Mouse (Mus musculus) kidney, postnatal 0 days (tissue): Measurements from ENCODE around the gene Lsm12. TPM values are rescaled to one million over a fixed set of nuclear protein-coding genes. Genes with fewer than 3 reads are reported as not detected.

Experiments
- ATAC-seq: fragments of 200-750 bp; cut with Nextera tagmentation; replicated peaks from 2 replicates; pipeline ENCODE4 v1.8.0; 2017; ENCODE audit warnings: low read depth, moderate number of reproducible peaks, moderate TSS enrichment, moderate library complexity; ENCODE audit not compliant: low FRiP score
- DNase-seq: peaks from one replicate; pipeline ENCODE4 v3.0.0-alpha.2; 2016; ENCODE audit warnings: low spot score
- H3K27ac ChIP-seq: fragments of 300-500 bp; sonication (generic); 2 replicates; pipeline ENCODE4 v1.5.1; 2014; ENCODE audit warnings: mild to moderate bottlenecking
- H3K27me3 ChIP-seq: fragments of 300-500 bp; sonication (generic); 2 replicates; pipeline ENCODE4 v1.6.1; 2014; ENCODE audit warnings: low read length, mixed read lengths; ENCODE audit not compliant: insufficient read depth
- H3K36me3 ChIP-seq: fragments of 300-500 bp; sonication (generic); 2 replicates; pipeline ENCODE4 v1.6.1; 2014; ENCODE audit warnings: low read length, mixed read lengths; ENCODE audit not compliant: insufficient read depth
- H3K4me1 ChIP-seq: fragments of 300-500 bp; sonication (generic); replicated peaks from 2 replicates; pipeline ENCODE4 v1.6.1; 2014; ENCODE audit warnings: antibody characterized with exemption, low read length, mixed read lengths; ENCODE audit not compliant: insufficient read depth
- H3K4me2 ChIP-seq: fragments of 300-500 bp; sonication (generic); 2 replicates; pipeline ENCODE4 v1.6.1; 2014; ENCODE audit warnings: mild to moderate bottlenecking, low read length, moderate library complexity, mixed read lengths
- H3K4me3 ChIP-seq: fragments of 300-500 bp; sonication (generic); replicated peaks from 2 replicates; pipeline ENCODE4 v1.5.1; 2014; ENCODE audit warnings: low read depth, low read length
- H3K9ac ChIP-seq: fragments of 300-500 bp; sonication (generic); 2 replicates; pipeline ENCODE4 v1.6.1; 2014; ENCODE audit warnings: low read depth, low read length
- H3K9me3 ChIP-seq: fragments of 300-500 bp; sonication (generic); replicated peaks from 2 replicates; pipeline ENCODE4 v1.6.1; 2016; ENCODE audit warnings: low read length, inconsistent platforms, mixed read lengths
- CTCF ChIP-seq: IDR thresholded peaks from 2 replicates; pipeline ENCODE4 v1.5.1; 2016; ENCODE audit warnings: antibody characterized with exemption, low read depth, mild to moderate bottlenecking, moderate library complexity
- WGBS: fragments of 180-500 bp; shearing (Covaris S2); extraction: QIAGEN DNeasy Blood & Tissue Kit; methylation state at CpG from one replicate; pipeline ENCODE4 v1.1.7; 2014; 5-methylcytosine and 5-hydroxymethylcytosine counted together
- polyA plus RNA-seq: library from polyadenylated mRNA; unstranded; fragments of >200 nt; fragmentation: Nextera tagmentation; extraction: Ambion mirVana; gene quantifications from 2 replicates; pipeline ENCODE4 v1.2.1, GENCODE M21; 2015

Lsm12 gene
- polyA plus RNA-seq, 1 experiment from 2014 or later = 123 TPM

DNA sequence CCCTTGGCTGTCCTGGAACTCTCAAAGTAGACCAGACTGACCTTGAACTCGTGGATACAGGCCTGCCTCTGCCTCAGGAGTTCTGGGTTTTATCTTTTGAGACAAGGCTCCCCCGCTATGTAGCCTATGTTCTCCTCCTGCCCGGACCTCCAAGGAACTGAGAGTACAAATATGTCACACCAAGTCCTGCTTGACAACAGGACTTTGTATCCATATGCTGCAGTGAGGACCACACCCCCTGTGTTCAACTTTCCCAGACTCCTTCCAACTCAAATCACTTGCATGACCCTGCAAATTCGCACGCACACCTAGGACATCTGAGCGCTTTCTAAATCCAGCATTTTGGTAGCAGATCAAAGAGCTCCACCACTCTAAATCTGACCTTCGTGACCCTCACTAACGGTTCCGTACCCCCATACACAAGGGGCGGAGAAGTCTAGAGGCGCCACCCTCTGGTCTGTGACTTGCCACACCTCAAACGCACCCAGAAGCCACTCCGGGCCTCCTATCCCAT, 40.1 kb downstream of the Lsm12 start:
- TF ChIP-seq CTCF = no peak
- Histone ChIP-seq H3K4me3 (peak overlapping the region; percentile 26), H3K4me1 (peaks cover 9% of the 10 kb centered on the region; the same call in 1 of the 2 replicates), H3K27me3 (peaks cover 36% of the 10 kb centered on the region), H3K9me3 (no peaks in the 10 kb centered on the region), H3K27ac (no peak overlapping the region), H3K36me3 (no peaks in the 10 kb centered on the region), H3K4me2 (peak overlapping the region; percentile 51), H3K9ac (no peak overlapping the region)
- DNase-seq (no peak), ATAC-seq (no peak)
- 30% methylated on average over 13 of the region's 13 CpGs for WGBS

DNA sequence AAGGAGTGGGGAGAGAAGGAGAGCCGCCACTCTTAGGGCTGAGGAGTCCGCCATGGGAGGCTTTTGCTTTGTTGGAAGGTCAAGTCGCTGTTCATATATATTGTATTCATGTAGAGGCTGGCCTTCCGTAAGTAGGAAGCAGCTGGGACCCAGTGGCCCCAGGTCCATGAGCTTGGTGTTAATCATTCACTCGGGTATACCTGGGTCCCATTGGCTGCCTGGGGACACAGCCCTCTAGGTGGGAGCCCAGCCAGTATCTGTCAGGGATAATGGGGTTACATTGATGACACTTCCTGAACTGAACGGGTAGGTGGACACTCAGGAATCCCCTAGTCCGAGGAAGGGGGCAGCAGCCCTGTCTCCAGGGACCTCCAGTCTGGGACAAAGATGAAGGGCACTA, 42.7 kb downstream of the Lsm12 start:
- Histone ChIP-seq H3K27ac (no peak overlapping the region), H3K4me3 (no peak overlapping the region), H3K9ac (no peak overlapping the region), H3K27me3 (peaks cover 24% of the 10 kb centered on the region), H3K4me2 (no peak overlapping the region), H3K9me3 (no peaks in the 10 kb centered on the region), H3K36me3 (no peaks in the 10 kb centered on the region), H3K4me1 (peaks cover 9% of the 10 kb centered on the region; the same call in 1 of the 2 replicates)
- no peak for DNase-seq
- 0 out of 2 replicates have a peak, but pooled peaks have one; percentile 29 for ATAC-seq
- 53% methylated on average over 7 of the region's 7 CpGs for WGBS
- TF ChIP-seq CTCF = no peak

DNA sequence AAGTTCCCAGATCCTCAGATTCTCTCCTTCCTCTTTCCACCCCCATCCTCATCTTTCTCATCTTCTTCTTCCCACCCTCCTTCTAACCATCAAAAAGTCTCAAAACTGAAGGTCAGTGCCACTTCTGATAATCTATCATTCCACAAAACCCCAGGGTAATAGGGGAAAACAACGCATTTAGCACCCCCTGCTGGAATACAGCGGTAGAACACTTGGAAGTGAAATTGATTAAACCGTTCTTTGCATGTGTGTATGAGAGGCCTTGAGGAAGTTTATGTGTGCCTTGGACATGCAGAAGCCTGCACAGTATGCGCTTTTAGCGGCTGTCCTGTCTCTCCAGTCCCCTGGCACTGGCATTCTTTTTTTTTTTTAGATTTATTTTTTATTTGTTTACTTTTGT, 44.6 kb downstream of the Lsm12 start:
- H3K4me1 ChIP-seq = peaks cover 5% of the 10 kb centered on the region; the same call in 1 of the 2 replicates
- H3K9me3 ChIP-seq = no peaks in the 10 kb centered on the region
- WGBS = 1% methylated on average over 5 of the region's 5 CpGs
- TF ChIP-seq CTCF = peak; percentile 93
- H3K4me3 ChIP-seq = no peak overlapping the region
- ATAC-seq (no peak), DNase-seq (peak; percentile 76)
- H3K9ac ChIP-seq = no peak overlapping the region
- H3K27me3 ChIP-seq = peaks cover 8% of the 10 kb centered on the region
- H3K27ac ChIP-seq = no peak overlapping the region
- no peak overlapping the region for H3K4me2 ChIP-seq
- H3K36me3 ChIP-seq = no peaks in the 10 kb centered on the region

DNA sequence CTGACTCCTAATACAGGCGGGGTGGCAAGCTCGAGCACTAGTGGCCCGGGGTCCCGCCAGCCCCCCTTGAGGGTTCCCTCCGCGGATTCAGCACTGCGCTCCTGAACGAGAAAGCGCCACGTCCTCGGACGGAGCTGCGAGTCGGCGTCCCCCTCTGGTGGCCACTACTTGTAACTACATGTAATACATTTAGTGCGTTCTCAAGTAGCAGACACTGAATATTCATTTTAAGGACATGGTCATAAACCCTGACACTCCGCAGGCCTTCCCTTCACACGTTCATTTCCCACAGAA, 46.7 kb downstream of the Lsm12 start:
- Histone ChIP-seq H3K9me3 (no peaks in the 10 kb centered on the region), H3K36me3 (no peaks in the 10 kb centered on the region), H3K4me3 (no peak overlapping the region), H3K27me3 (no peaks in the 10 kb centered on the region), H3K9ac (no peak overlapping the region), H3K27ac (no peak overlapping the region), H3K4me1 (no peaks in the 10 kb centered on the region), H3K4me2 (peak overlapping the region; percentile 47)
- TF ChIP-seq CTCF = peak; percentile 94
- ATAC-seq (no peak), DNase-seq (peak; percentile 88)
- WGBS = under 1% methylated on average over 18 of the region's 18 CpGs

DNA sequence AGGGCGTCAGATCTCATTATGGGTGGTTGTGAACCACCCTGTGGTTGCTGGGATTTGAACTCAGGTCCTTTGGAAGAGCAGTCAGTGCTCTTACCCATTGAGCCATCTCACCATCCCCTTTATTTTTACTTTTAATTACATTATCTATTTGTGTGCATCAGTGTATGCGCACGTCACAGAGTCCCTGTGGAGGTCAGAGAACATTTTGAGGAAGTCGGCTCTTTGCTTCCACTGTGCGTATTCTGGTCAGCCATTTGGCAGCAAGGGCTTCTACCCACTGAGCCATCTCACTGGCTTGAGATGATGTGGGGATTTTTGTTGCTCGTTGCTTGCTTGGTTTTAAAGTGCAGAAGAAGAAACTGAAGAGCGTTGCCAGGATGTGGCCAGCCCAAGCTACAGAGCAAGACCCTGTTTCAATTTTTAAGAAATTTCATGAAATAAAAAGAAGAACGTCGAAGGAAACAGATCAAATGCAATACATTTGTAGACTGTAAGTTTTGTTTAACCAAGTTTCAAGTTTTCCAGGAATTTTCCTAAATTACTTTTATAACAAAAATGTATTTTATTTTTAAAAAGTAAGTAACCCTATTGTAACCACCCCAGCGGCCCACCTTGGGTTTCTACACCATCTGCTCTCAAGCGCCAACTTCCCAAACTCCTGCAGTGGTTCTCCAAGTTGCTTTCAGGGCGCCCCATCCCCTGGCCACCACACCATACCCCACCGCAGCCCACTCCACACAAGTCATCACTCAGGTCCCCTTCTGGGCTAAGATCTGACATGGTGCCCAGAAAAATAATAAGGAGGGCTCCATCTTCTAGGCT, 47.3 kb downstream of the Lsm12 start:
- H3K4me2 ChIP-seq = peak overlapping the region; percentile 47
- H3K9ac ChIP-seq = no peak overlapping the region
- H3K36me3 ChIP-seq = no peaks in the 10 kb centered on the region
- no peaks in the 10 kb centered on the region for H3K4me1 ChIP-seq
- H3K4me3 ChIP-seq = no peak overlapping the region
- no peaks in the 10 kb centered on the region for H3K9me3 ChIP-seq
- DNase-seq (no peak), ATAC-seq (no peak)
- no peak overlapping the region for H3K27ac ChIP-seq
- no peaks in the 10 kb centered on the region for H3K27me3 ChIP-seq
- no peak for TF ChIP-seq CTCF
- WGBS = 47% methylated on average over 13 of the region's 13 CpGs

DNA sequence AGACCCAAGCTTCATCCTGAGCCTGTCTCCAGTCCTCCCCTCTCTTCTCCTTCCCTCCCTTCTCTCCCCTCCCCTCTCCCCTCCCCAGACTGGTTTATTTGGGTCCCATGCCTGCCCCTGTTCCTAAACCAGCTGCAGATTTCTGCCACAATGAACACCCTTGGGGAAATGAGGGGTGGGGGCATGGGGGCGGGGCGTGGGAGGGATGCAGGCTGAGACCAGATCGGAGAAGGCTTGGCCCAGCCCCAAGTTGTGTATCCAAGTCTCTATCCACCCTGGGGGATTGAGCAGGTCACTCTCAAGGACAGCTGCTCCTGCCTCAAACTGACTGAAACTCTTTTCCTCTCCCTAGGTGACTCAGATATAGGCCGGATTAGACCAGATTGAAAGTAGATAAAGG, 50.6 kb downstream of the Lsm12 start:
- no peaks in the 10 kb centered on the region for H3K9me3 ChIP-seq
- no peak overlapping the region for H3K27ac ChIP-seq
- WGBS = 29% methylated on average over 4 of the region's 4 CpGs
- H3K4me2 ChIP-seq = no peak overlapping the region
- DNase-seq (no peak), ATAC-seq (no peak)
- no peak for TF ChIP-seq CTCF
- H3K36me3 ChIP-seq = no peaks in the 10 kb centered on the region
- H3K27me3 ChIP-seq = no peaks in the 10 kb centered on the region
- H3K9ac ChIP-seq = no peak overlapping the region
- H3K4me3 ChIP-seq = no peak overlapping the region
- no peaks in the 10 kb centered on the region for H3K4me1 ChIP-seq
